Mouse (Mus musculus): ENCODE data around the gene A430078G23Rik.

DNA sequence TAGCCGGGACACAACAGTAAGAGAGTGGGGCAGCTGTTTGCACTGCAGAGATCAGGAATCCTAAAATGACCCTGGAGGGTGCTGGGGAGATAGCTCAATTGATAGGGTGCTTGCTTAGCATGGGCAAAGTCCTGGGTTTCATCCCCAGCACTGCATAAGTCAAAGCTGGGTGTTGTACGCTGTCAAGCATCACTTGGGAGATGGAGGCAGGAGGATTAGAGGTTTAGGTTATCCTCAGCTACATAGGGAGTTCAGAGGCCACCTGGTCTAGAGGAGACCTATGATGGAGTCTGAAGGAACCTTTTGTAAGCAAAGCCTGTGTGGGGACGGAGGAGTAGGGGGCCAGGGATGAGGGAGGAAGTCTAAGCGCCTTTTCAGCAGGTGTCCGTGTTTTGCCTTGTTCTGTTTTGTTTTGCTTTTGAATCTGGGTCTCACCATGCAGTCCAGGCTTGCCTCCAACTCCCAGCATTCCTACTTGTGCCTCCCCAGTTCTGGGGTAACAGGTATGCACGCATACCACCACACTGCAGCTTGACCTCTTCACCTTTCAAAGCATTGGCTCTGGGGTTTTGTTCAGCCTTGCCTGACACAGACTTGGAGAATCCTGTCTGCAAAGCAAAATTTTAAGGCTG, 712 bp downstream of the A430078G23Rik start:
- TF ChIP-seq CTCF (IDR thresholded peaks at IDR 0.05; ENCODE audit: insufficient read depth, low read length) (no peak), POLR2A (IDR thresholded peaks at IDR 0.05; ENCODE audit: borderline replicate concordance, extremely low read depth, low read depth, low read length) (no peak)

Data from lung, adult 2 months (tissue).